Mouse (Mus musculus) kidney, adult 11 months (tissue): ENCODE data around the gene Morc2a.

ENCODE experiments used
- DNase-seq: peaks from one replicate; pipeline ENCODE4 v3.0.0; 2022

Morc2a gene

GRCm38 (mm10) chr11:3738778-3739177 lies 89.8 kb downstream of the Morc2a start:
- DNase-seq = no peak
